Mouse (Mus musculus): ENCODE data around the gene Fads1. TPM values are rescaled to one million over a fixed set of nuclear protein-coding genes. Genes with fewer than 3 reads are reported as not detected.

The Fads1 gene
- polyA plus RNA-seq, 1 experiment from 2014 or later, result 111 TPM

GRCm38 (mm10) chr19:10238477-10238876 lies 55.8 kb downstream of the Fads1 start:
- WGBS, result 26% methylated on average over 3 of the region's 3 CpGs
- no peaks in the 10 kb centered on the region for H3K36me3 ChIP-seq
- peak overlapping the region; percentile 90 for H3K4me2 ChIP-seq
- H3K9ac ChIP-seq, result no peak overlapping the region
- no peaks in the 10 kb centered on the region for H3K9me3 ChIP-seq
- peaks cover 33% of the 10 kb centered on the region for H3K4me1 ChIP-seq
- ATAC-seq (ENCODE audit: insufficient read depth, low FRiP score, low read depth), result peak; percentile 18; the same call in 1 of the 2 replicates
- H3K27ac ChIP-seq, result peak overlapping the region; percentile 62
- H3K27me3 ChIP-seq (replicated peaks), result no peaks in the 10 kb centered on the region
- H3K4me3 ChIP-seq (replicated peaks), result peak overlapping the region; percentile 56

GRCm38 (mm10) chr19:10239419-10239818 lies 56.7 kb downstream of the Fads1 start:
- no peaks in the 10 kb centered on the region for H3K9me3 ChIP-seq
- ATAC-seq (ENCODE audit: insufficient read depth, low FRiP score, low read depth), result no peak
- H3K27me3 ChIP-seq (replicated peaks), result no peaks in the 10 kb centered on the region
- H3K9ac ChIP-seq, result no peak overlapping the region
- peak overlapping the region; percentile 56 for H3K4me3 ChIP-seq (replicated peaks)
- H3K27ac ChIP-seq, result peak overlapping the region; percentile 62; the same call in 1 of the 2 replicates
- peaks cover 33% of the 10 kb centered on the region for H3K4me1 ChIP-seq
- peak overlapping the region; percentile 90 for H3K4me2 ChIP-seq
- 15% methylated on average over 2 of the region's 2 CpGs for WGBS
- no peaks in the 10 kb centered on the region for H3K36me3 ChIP-seq

- WGBS, result 2% methylated on average over 26 of the region's 26 CpGs
- ATAC-seq (ENCODE audit: insufficient read depth, low FRiP score, low read depth), result no peak
- peaks cover 30% of the 10 kb centered on the region for H3K4me1 ChIP-seq
These were observed 57.4 kb downstream of the Fads1 start for GRCm38 (mm10) chr19:10239975-10240653.

GRCm38 (mm10) chr19:10240654-10241305 lies 58.1 kb downstream of the Fads1 start, which contains the start of gene Myrf:
TSS of gene Myrf (minus strand) at chr19:10240748.
- ATAC-seq (ENCODE audit: insufficient read depth, low FRiP score, low read depth), result peak; percentile 85
- 6% methylated on average over 43 of the region's 43 CpGs for WGBS
- Histone ChIP-seq H3K9me3 (no peaks in the 10 kb centered on the region), H3K4me2 (peak within 1 kb of the TSS; percentile 90), H3K27me3 (replicated peaks) (no peaks in the 10 kb centered on the region), H3K9ac (peak within 1 kb of the TSS; percentile 49), H3K4me1 (peaks cover 26% of the 10 kb centered on the region), H3K4me3 (replicated peaks) (peak within 1 kb of the TSS; percentile 56), H3K36me3 (no peaks in the 10 kb centered on the region), H3K27ac (peak within 1 kb of the TSS; percentile 62)

More at GRCm38 (mm10) chr19:10239975-10240653, 57.4 kb downstream of the Fads1 start:
- no peaks in the 10 kb centered on the region for H3K36me3 ChIP-seq
- peak overlapping the region; percentile 90 for H3K4me2 ChIP-seq
- H3K27me3 ChIP-seq (replicated peaks), result no peaks in the 10 kb centered on the region
- peak overlapping the region; percentile 49 for H3K9ac ChIP-seq
- H3K27ac ChIP-seq, result peak overlapping the region; percentile 62
- H3K9me3 ChIP-seq, result no peaks in the 10 kb centered on the region
- peak overlapping the region; percentile 56 for H3K4me3 ChIP-seq (replicated peaks)

- no peaks in the 10 kb centered on the region for H3K27me3 ChIP-seq (replicated peaks)
- H3K4me3 ChIP-seq (replicated peaks), result no peak overlapping the region
- 23% methylated on average over 8 of the region's 8 CpGs for WGBS
- H3K9me3 ChIP-seq, result no peaks in the 10 kb centered on the region
- H3K4me2 ChIP-seq, result no peak overlapping the region
- no peak overlapping the region for H3K9ac ChIP-seq
- no peaks in the 10 kb centered on the region for H3K36me3 ChIP-seq
- peaks cover 31% of the 10 kb centered on the region for H3K4me1 ChIP-seq
- ATAC-seq (ENCODE audit: insufficient read depth, low FRiP score, low read depth), result no peak
- H3K27ac ChIP-seq, result no peak overlapping the region
These were observed 60.2 kb downstream of the Fads1 start for GRCm38 (mm10) chr19:10242916-10243315.

GRCm38 (mm10) chr19:10244183-10244582 lies 61.5 kb downstream of the Fads1 start:
- no peak overlapping the region for H3K27ac ChIP-seq
- H3K4me3 ChIP-seq (replicated peaks), result no peak overlapping the region
- WGBS, result 16% methylated on average over 3 of the region's 3 CpGs
- no peaks in the 10 kb centered on the region for H3K9me3 ChIP-seq
- no peaks in the 10 kb centered on the region for H3K36me3 ChIP-seq
- no peak for ATAC-seq (ENCODE audit: insufficient read depth, low FRiP score, low read depth)
- no peaks in the 10 kb centered on the region for H3K27me3 ChIP-seq (replicated peaks)
- H3K4me2 ChIP-seq, result no peak overlapping the region
- H3K4me1 ChIP-seq, result peaks cover 32% of the 10 kb centered on the region
- no peak overlapping the region for H3K9ac ChIP-seq

Small RNA genes within 50 kb of the gene (microRNA-seq; reads per million reads assigned to microRNA genes)
- gene Mir6993, result 0.77 reads per million

Other genes starting within 250 kb of the Fads1 start
- 1,700 and 1,987 TPM in 2 replicates for gene Fth1, start 202.3 kb upstream of the Fads1 start, polyA plus RNA-seq (2015; fragmentation: Nextera tagmentation; extraction: Ambion mirVana)
- gene Best1, start 181.3 kb upstream of the Fads1 start, polyA plus RNA-seq (2015; fragmentation: Nextera tagmentation; extraction: Ambion mirVana), result 0.80 TPM in 2 replicates
- 29.8 and 40.7 TPM in 2 replicates for gene Rab3il1, start 181.2 kb upstream of the Fads1 start, polyA plus RNA-seq (2015; fragmentation: Nextera tagmentation; extraction: Ambion mirVana)
- 17.2 and 17.6 TPM in 2 replicates for gene Fads3, start 141.3 kb upstream of the Fads1 start, polyA plus RNA-seq (2015; fragmentation: Nextera tagmentation; extraction: Ambion mirVana)
- 125 and 139 TPM in 2 replicates for gene Fads2, start 81.1 kb upstream of the Fads1 start, polyA plus RNA-seq (2015; fragmentation: Nextera tagmentation; extraction: Ambion mirVana)
- gene Tmem258, start 21.1 kb downstream of the Fads1 start, polyA plus RNA-seq (2015; fragmentation: Nextera tagmentation; extraction: Ambion mirVana), result 473 and 509 TPM in 2 replicates
- gene Fen1, start 21.3 kb downstream of the Fads1 start, polyA plus RNA-seq (2015; fragmentation: Nextera tagmentation; extraction: Ambion mirVana), result 86.3 and 92.0 TPM in 2 replicates
- gene Myrf, start 57.9 kb downstream of the Fads1 start, polyA plus RNA-seq (2015; fragmentation: Nextera tagmentation; extraction: Ambion mirVana), result 17.5 and 17.8 TPM in 2 replicates
- 3.3 and 3.7 TPM in 2 replicates for gene Dagla, start 122.0 kb downstream of the Fads1 start, polyA plus RNA-seq (2015; fragmentation: Nextera tagmentation; extraction: Ambion mirVana)
- 2.6 and 3.3 TPM in 2 replicates for gene Syt7, start 206.2 kb downstream of the Fads1 start, polyA plus RNA-seq (2015; fragmentation: Nextera tagmentation; extraction: Ambion mirVana)